Mouse (Mus musculus): ENCODE measurements around the gene Tmpo. TPM values are rescaled to one million over a fixed set of nuclear protein-coding genes. Genes with fewer than 3 reads are reported as not detected.

Tmpo gene
- total RNA-seq, 2 experiments from 2014 or later = 32.1 to 35.0 TPM

- DNase-seq (ENCODE audit: low spot score in 2 of 2) = no peak
- intact Hi-C loops (cut with DNase I) = no loop called here
Observed at GRCm38 (mm10) chr10:91130792-91131191, 50.3 kb downstream of the Tmpo start.

- intact Hi-C loops (cut with DNase I) = no loop called here
Observed at GRCm38 (mm10) chr10:91128551-91129160, 52.5 kb downstream of the Tmpo start.

GRCm38 (mm10) chr10:91127395-91127794, 53.7 kb downstream of the Tmpo start:
- DNase-seq (ENCODE audit: low spot score in 2 of 2) = no peak
- intact Hi-C loops (cut with DNase I) = no loop called here

More at GRCm38 (mm10) chr10:91128551-91129160, 52.5 kb downstream of the Tmpo start:
- no peak for DNase-seq (ENCODE audit: low spot score in 2 of 2)

DNA sequence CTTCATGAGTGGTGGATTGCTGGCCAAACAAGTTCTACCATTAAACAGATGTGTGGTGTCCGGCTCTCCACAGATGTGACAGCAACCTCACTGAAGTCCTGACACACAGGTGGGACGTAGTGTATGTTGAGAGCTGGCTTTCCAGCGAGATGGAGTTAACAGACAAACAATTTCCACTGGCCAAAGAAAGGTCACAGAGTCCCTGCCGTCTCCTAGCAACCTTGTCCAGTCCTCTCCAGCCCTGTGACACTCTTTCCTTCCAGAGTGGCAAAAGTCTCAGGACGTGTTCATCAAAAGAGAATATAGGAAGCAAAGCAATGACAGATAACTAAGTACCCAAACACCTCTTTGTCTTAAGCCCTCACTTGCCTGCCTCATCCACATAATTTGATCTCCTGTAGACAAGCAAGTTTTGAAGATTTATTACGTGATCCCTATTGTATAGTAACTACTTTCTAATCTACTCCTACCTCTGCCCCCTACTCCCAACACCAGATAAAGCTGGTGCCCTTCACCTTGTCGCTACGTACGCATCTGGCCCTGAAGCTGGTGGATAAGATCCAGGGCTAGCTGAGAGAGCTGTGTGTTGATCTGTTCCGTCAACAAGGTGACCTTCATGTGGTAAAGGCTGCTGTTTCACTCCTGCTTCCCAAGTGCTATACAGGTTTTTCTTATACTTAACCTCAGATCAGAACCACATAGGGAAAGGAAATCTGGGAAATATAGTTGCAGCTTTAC, 54.3 kb downstream of the Tmpo start:
- intact Hi-C loops (cut with DNase I) = no loop called here
- no peak for DNase-seq (ENCODE audit: low spot score in 2 of 2)

DNA sequence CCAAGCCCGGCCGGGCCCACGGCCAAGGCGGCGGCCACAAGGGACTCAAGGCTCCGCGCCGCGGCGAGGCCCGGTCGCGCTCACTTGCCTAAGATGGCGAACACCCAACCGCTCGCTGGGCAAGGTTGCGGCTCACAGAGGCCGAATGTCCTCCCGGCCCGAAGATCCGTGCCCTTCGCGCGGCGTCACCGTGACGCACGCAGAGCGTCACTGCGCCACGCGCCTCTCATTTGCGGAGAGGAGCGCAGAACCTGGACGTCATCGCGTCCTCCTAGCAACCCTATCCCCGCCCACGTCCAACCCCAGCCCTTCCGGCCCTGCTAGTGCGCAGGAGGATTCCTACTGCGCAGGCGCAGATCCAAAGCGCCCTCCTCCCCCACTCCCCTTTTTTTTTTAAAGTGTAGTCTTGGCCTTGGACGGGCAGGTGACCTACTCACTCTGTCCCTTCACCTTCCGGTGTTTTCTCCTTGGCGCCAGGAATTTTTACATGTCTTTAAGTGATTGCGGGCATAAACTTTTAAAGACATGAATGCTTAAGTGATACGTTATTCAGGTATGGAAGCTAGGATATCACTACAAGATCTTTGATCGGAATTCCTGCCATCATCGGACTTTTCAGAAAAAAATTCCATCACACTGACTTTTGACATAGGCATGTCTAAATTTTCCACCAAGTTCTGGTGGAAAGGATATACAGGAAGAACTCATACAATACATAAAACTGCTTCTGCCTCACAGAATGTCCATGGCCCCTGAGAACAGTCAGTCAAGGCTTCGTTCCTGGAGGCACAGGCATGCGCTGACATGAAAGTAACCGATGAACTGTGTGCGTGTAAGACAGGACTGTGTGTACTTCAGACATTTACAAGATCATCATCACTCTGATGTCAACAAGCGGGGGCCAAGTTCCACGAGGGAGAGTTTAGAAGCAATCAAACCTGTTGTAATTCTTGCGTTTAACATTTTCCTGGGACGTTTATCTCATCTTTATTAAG, 57.0 kb downstream of the Tmpo start, which contains the start of gene Slc25a3:
Gene Slc25a3 (minus strand): TSS at position 232 of the 995 bp plus-strand sequence.
- DNase-seq (ENCODE audit: low spot score in 2 of 2) = peak; percentile 97 to 98
- intact Hi-C loops (cut with DNase I) = loop anchor here (2.0 kb wide), 1 partner anchor 41 kb away; the partner anchor contains the start of genes Apaf1 and Ikbip

DNA sequence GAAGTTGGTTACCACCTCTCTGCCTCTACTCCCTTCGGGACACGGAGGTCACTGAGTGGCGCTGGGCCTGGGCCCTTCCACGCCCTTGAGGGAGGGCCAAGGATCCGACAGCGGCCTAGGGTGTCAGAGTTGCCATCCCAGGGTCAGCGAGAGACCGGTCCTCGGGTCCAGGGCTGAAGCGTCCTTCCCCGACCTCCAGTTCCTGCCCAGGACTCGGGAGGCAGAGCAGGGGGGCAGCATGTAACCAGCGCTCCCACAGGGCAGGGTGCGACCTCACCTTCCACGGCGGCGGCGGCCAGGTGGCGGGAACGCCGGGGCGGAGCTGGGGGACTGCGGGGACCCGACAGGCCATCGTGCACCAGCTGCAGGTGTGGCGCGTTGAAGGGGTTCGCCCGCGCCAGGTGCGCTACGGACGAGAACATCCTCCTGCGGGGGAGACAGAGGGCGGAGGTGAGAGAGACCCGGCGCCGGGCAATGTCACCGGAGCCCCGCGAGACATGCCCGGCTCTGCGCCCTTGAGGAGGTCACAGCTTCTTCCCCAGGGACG, 57.8 kb downstream of the Tmpo start:
- intact Hi-C loops (cut with DNase I) = loop anchor here (2.0 kb wide), 1 partner anchor 41 kb away; the partner anchor contains the start of genes Apaf1 and Ikbip
- DNase-seq (ENCODE audit: low spot score in 2 of 2) = peak in 1 of 2 experiments; percentile 26

DNA sequence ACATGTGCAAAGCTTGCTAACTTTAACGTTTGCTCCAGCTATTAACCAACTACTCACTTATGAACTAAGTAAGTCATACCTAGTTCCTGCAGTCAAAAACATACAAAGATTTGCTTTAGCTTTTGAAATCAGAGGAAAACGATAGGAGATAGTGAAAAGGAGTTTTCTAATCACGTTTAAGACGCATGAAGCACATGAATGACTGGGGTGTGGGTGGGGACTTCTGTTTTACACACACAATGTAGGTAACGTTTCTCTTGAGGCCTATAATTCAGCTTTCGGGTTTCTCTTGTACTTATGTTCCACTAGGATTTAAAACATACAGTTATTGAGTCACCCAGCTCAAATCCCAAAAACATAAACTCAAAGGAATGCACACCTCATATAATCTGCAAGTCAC, 58.5 kb downstream of the Tmpo start:
- no peak for DNase-seq (ENCODE audit: low spot score in 2 of 2)
- intact Hi-C loops (cut with DNase I) = loop anchor here (2.0 kb wide), 1 partner anchor 40 kb away; the partner anchor contains the start of genes Apaf1 and Ikbip

- intact Hi-C loops (cut with DNase I) = no loop called here
- no peak for DNase-seq (ENCODE audit: low spot score in 2 of 2)
Observed at GRCm38 (mm10) chr10:91116958-91117357, 64.2 kb downstream of the Tmpo start.

DNA sequence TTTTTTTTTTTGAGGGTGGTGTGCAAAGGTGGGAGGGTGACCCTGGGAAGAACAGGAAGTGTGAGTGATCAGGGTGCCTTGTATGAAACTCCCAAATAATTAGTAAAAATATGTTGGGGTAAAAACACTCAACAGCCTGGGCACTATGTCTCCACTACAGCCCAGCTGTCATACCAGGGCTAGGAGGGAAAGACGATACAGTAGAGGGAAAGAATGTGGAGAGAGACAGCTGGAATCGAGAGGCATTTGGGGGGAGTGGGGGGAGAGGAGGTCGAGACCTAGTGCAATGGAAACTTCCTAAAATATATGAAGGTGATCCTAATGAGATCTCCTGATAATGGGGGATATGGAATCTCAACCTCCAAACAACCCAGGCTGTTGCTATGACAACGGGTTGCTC, 71.3 kb downstream of the Tmpo start:
- intact Hi-C loops (cut with DNase I) = no loop called here
- DNase-seq (ENCODE audit: low spot score in 2 of 2) = no peak

- intact Hi-C loops (cut with DNase I) = no loop called here
- DNase-seq (ENCODE audit: low spot score in 2 of 2) = no peak
Observed at GRCm38 (mm10) chr10:91105981-91106380, 75.1 kb downstream of the Tmpo start.

GRCm38 (mm10) chr10:91102799-91103590, 78.1 kb downstream of the Tmpo start:
- intact Hi-C loops (cut with DNase I) = no loop called here

DNA sequence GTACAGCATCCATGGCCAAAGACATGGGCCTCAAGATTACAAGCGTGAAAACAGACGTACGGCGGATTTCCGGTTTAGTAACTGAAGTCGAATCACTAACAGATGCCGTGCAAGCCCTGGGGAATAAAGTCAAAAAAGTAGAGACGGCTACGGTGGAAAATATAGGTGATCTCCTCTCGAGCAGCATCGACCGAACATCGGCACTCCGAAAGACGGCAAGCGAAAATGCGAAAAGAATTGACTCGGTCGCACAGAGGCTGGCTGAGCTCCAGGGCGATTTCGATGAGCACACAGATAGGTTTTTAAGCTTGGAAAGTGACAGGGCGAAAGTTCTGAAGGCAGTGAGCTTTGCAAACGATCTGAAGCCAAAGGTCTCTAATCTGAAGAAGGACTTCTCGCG, 79.2 kb downstream of the Tmpo start:
- no peak for DNase-seq (ENCODE audit: low spot score in 2 of 2)

More at GRCm38 (mm10) chr10:91102799-91103590, 78.1 kb downstream of the Tmpo start:
- no peak for DNase-seq (ENCODE audit: low spot score in 2 of 2)

DNA sequence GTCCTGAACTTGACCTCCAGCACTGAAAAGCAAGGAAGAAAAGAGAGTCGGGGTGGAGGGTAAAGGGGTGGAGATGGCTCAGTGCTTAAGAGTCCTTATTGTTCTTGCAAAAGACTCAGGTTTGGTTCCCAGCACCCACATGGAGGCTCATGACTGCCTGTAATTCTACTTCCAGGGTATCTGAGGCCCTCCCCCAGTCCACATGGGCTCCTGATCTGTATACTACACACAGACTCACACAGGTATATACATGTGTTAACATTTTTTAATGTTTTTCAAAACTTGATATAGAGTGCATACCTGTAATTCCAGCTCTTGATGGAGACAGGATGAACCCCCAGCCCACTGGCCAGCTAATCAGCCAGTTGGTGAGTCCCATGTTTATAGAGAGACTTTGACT, 81.0 kb downstream of the Tmpo start:
- DNase-seq (ENCODE audit: low spot score in 2 of 2) = no peak
- intact Hi-C loops (cut with DNase I) = no loop called here

More for the DNA sequence above, 79.2 kb downstream of the Tmpo start:
- intact Hi-C loops (cut with DNase I) = no loop called here

GRCm38 (mm10) chr10:91098056-91098455, 83.1 kb downstream of the Tmpo start:
- intact Hi-C loops (cut with DNase I) = no loop called here
- DNase-seq (ENCODE audit: low spot score in 2 of 2) = no peak

Other genes starting within 250 kb of the Tmpo start
- 10 to 100 TPM; 15.8 to 16.1 TPM for gene Apaf1, start 98.5 kb downstream of the Tmpo start, total RNA-seq (2021)
- gene Ikbip, start 98.4 kb downstream of the Tmpo start, total RNA-seq (2021) = 10 to 100 TPM; 10.1 to 12.2 TPM
- 100 to 1,000 TPM; 590 to 599 TPM for gene Slc25a3, start 57.3 kb downstream of the Tmpo start, total RNA-seq (2021)